Mouse (Mus musculus) testis, adult 2 months (tissue): Measurements from ENCODE around the gene Jund.

ENCODE experiments used
- CTCF ChIP-seq: fragments of 200-500 bp; IDR thresholded peaks from 2 replicates; pipeline ENCODE4 v1.5.1; 2012; ENCODE audit warnings: low read depth, mild to moderate bottlenecking, inconsistent platforms, low read length, moderate library complexity; ENCODE audit not compliant: control insufficient read depth, insufficient read depth, insufficient replicate concordance
- POLR2A ChIP-seq: fragments of 200-500 bp; IDR thresholded peaks from 2 replicates; pipeline ENCODE4 v1.6.1; 2012; ENCODE audit warnings: low read depth, mild to moderate bottlenecking, inconsistent platforms, low read length, moderate library complexity; ENCODE audit not compliant: control insufficient read depth

DNA sequence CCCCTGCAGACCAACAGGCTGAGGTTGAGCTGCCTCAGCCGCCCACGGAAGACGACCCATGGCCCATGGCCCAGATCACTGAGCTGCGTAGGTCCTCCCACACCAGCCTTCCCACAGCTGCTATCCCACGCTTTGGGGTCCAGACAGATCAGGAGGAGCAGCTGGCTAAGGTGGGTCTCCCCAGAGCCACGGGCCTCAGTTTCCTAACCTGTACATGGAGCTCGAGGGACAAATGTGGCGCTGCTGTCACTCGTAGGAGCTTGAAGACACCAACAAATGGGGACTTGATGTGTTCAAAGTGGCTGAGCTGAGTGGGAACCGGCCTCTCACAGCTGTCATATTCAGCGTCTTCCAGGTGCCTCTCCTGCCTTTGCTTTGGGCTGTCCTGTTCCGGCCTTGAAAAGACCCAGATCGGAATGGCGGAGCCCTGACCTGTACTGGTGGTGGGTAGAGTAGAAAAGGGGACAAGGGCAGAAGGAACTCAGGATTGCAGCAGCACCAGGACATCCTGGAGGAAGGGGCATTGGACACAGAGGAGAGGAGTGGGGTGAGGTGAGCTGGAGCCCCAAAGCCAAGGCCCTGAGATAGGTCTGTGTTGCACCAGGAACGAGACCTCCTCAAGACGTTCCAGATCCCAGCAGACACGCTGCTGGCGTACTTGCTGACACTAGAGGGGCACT lies 48.6 kb downstream of the Jund start:
- TF ChIP-seq POLR2A, result no peak
- no peak for TF ChIP-seq CTCF
